8 mouse cellular contexts compared by ENCODE assay signal in the genomic region with DNA sequence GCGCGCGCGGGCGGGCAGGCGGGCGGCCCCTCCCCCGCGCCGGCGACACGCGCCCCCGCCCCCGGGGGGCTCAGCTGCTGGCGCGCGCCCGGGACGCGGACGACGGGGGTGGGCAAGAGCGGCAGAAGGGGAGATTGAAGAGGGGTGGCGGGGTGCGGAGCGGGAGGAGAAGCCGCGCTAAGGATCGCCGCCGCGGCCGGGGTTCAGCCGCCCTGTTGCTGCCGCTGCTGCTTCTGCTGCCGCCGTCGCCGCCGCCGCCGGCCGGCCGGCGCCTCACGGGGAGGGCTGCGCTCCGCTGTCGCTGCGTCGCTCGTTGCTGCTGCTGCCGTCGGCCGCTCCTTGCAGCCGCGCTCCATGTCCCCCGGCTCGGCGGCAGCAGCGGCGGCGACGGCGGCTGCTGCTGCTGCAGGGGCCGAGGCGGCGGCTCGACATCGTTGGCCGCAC. TPM values are rescaled to one million over a fixed set of nuclear protein-coding genes. Genes with fewer than 3 reads are reported as not detected.
DNase-seq lines count a peak whose midpoint lies in the region; ATAC-seq lines count a peak whose summit lies in the region.

No protein-coding gene starts in this region.

- peaks cover 6% of the 10 kb centered on the region; the same call in 1 of the 2 replicates for H3K4me1 ChIP-seq in heart, embryonic 11.5 days (ENCODE audit: control insufficient read depth, insufficient read depth, low read length)
- peaks cover 35% of the 10 kb centered on the region for H3K4me1 ChIP-seq in hindbrain, embryonic 15.5 days (replicated peaks)
- H3K4me1 ChIP-seq in midbrain, embryonic 13.5 days (replicated peaks), result peaks cover 26% of the 10 kb centered on the region

- 1% methylated on average over 52 of the region's 72 CpGs for WGBS in heart, embryonic 11.5 days (ENCODE audit: insufficient replicate concordance)
- WGBS in hindbrain, embryonic 15.5 days, result under 1% methylated on average over 31 of the region's 72 CpGs
- WGBS in midbrain, embryonic 13.5 days, result 1% methylated on average over 19 of the region's 72 CpGs

- peak overlapping the region; percentile 39; the same call in 1 of the 2 replicates for H3K9ac ChIP-seq in heart, embryonic 11.5 days (ENCODE audit: low read depth, low read length)
- H3K9ac ChIP-seq in hindbrain, embryonic 15.5 days, result peak overlapping the region; percentile 89
- H3K9ac ChIP-seq in midbrain, embryonic 13.5 days (replicated peaks), result peak overlapping the region; percentile 88

- no peaks in the 10 kb centered on the region for H3K36me3 ChIP-seq in heart, embryonic 11.5 days (ENCODE audit: control insufficient read depth, insufficient read depth, low read length)
- no peaks in the 10 kb centered on the region for H3K36me3 ChIP-seq in hindbrain, embryonic 15.5 days
- H3K36me3 ChIP-seq in midbrain, embryonic 13.5 days, result no peaks in the 10 kb centered on the region

- H3K27ac ChIP-seq in heart, embryonic 11.5 days (ENCODE audit: low read depth, low read length), result no peak overlapping the region
- peak overlapping the region; percentile 99 for H3K27ac ChIP-seq in hindbrain, embryonic 15.5 days (replicated peaks)
- peak overlapping the region; percentile 99 for H3K27ac ChIP-seq in midbrain, embryonic 13.5 days

- no peaks in the 10 kb centered on the region for H3K9me3 ChIP-seq in heart, embryonic 11.5 days (replicated peaks; ENCODE audit: control insufficient read depth, low read length)
- no peaks in the 10 kb centered on the region for H3K9me3 ChIP-seq in hindbrain, embryonic 15.5 days
- H3K9me3 ChIP-seq in midbrain, embryonic 13.5 days, result no peaks in the 10 kb centered on the region

- peak overlapping the region; percentile 69 for H3K4me3 ChIP-seq in heart, embryonic 11.5 days (ENCODE audit: low read depth, low read length)
- H3K4me3 ChIP-seq in hindbrain, embryonic 15.5 days, result peak overlapping the region; percentile 94
- H3K4me3 ChIP-seq in midbrain, embryonic 13.5 days (replicated peaks), result peak overlapping the region; percentile 85

- peak overlapping the region; percentile 100 for H3K4me2 ChIP-seq in heart, embryonic 11.5 days
- H3K4me2 ChIP-seq in hindbrain, embryonic 15.5 days, result peak overlapping the region; percentile 80
- H3K4me2 ChIP-seq in midbrain, embryonic 13.5 days (replicated peaks), result peak overlapping the region; percentile 80

- H3K27me3 ChIP-seq in heart, embryonic 11.5 days (ENCODE audit: control insufficient read depth, insufficient read depth, low read length), result peaks cover 21% of the 10 kb centered on the region
- H3K27me3 ChIP-seq in hindbrain, embryonic 15.5 days, result no peaks in the 10 kb centered on the region
- peaks cover 21% of the 10 kb centered on the region for H3K27me3 ChIP-seq in midbrain, embryonic 13.5 days

- ATAC-seq in heart, embryonic 11.5 days (replicated peaks; ENCODE audit: insufficient number of reproducible peaks, low FRiP score, low TSS enrichment), result 0 out of 2 replicates have a peak, but pooled peaks have one; percentile 6
- ATAC-seq in hindbrain, embryonic 15.5 days (ENCODE audit: low FRiP score, low read depth), result peak; percentile 29; the same call in 1 of the 2 replicates
- no peak; the same call in 1 of the 2 replicates for ATAC-seq in midbrain, embryonic 13.5 days
- ATAC-seq in inflammation-experienced regulatory T-cells, adult 6 months, result no peak

- no peak for DNase-seq in heart, adult 8-10 months (ENCODE audit: low spot score)
- DNase-seq in urinary bladder, postnatal 25 days (ENCODE audit: low spot score), result peak; percentile 5
- DNase-seq in urinary bladder, postnatal 4 days (ENCODE audit: low spot score in 2 of 2), result no peak
- no peak for DNase-seq in adrenal gland, postnatal 10 days

RNA-seq across cellular contexts. Expression of a gene that starts 0.3 kb away (rescaled TPM):
- 4.4 and 6.6 TPM in 2 replicates for polyA plus RNA-seq in heart, embryonic 11.5 days (2014; fragmentation: Nextera tagmentation; extraction: Ambion mirVana)
- total RNA-seq in heart, adult 8-10 months (2022), result 1 to 10 TPM; 6.2 to 8.9 (median 8.3) TPM
- polyA plus RNA-seq in hindbrain, embryonic 15.5 days (2015; fragmentation: Nextera tagmentation; extraction: Ambion mirVana), result 39.9 and 45.8 TPM in 2 replicates
- 25.7 and 28.7 TPM in 2 replicates for polyA plus RNA-seq in midbrain, embryonic 13.5 days (2015; fragmentation: Nextera tagmentation; extraction: Ambion mirVana)
- 10 to 100 TPM in 2 of 3 experiments, 1 to 10 TPM in 1; 6.2 to 24.7 (median 20.6) TPM for polyA plus RNA-seq in inflammation-experienced regulatory T-cells, adult 6 months (2017; shearing (Covaris generic))
- 10 to 100 TPM in 1 of 2 experiments, 1 to 10 TPM in 1; 7.9 to 10.6 TPM for total RNA-seq in adrenal gland, postnatal 10 days (2021)

Comparison
In these comparisons a context has a peak if more than half of its experiments do, and no peak if none do; other contexts are left out.
1. ATAC-seq: peak in heart, embryonic 11.5 days (single experiment) and hindbrain, embryonic 15.5 days (single experiment); none in midbrain, embryonic 13.5 days (single experiment) and inflammation-experienced regulatory T-cells, adult 6 months (single experiment).
2. H3K9ac ChIP-seq: peak in every context shown above with its lines; median percentile 89 in hindbrain, embryonic 15.5 days; 88 in midbrain, embryonic 13.5 days; 39 in heart, embryonic 11.5 days.
3. Peak in every context shown above with its lines, with median percentiles within 50 percentile points of each other: H3K4me2 ChIP-seq and H3K4me3 ChIP-seq.